Mouse (Mus musculus) Muller cell, postnatal 12 days (primary cell): ENCODE results near the gene B3galt4.

Experiments
- DNase-seq: peaks from one replicate; pipeline ENCODE4 v3.0.0-alpha.2; 2015; ENCODE audit errors: inconsistent ontology term

Gene B3galt4

DNA sequence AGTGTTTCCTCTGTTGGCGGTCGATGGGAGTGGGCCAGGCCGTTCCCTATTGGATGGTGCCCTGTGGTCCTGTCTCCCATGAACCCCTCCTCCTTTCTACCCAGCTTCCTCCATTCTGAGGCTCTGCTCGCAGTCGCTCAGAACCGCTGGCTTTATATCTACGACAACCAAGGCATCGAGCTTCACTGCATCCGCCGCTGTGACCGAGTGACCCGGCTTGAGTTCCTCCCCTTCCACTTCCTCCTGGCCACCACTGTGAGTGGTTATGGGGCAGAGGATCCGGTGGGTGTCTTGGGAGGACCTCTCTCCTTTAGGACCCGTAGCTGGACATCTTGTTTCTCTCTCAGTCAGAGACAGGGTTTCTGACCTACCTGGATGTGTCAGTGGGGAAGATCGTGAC lies 7.8 kb downstream of the B3galt4 start:
- DNase-seq = no peak

DNA sequence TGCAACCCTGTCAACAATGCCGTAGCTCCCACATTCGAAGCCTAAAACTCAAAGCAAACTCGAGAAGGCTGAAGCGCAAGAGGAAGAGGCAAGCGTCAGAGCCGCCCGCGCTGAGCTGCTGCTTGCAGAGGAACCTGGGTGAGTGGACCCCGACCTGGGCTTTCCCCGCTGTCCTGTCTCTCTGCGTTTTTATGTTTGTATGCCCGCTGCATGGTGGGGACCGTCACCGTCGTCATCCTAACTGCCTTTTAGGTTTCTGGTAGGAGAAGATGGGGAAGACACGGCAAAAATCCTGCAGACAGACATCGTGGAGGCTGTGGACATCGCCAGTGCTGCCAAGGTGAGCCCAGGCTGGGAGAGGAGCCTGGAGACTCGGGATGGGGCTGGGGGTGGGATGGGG lies 9.9 kb downstream of the B3galt4 start:
- no peak for DNase-seq

DNA sequence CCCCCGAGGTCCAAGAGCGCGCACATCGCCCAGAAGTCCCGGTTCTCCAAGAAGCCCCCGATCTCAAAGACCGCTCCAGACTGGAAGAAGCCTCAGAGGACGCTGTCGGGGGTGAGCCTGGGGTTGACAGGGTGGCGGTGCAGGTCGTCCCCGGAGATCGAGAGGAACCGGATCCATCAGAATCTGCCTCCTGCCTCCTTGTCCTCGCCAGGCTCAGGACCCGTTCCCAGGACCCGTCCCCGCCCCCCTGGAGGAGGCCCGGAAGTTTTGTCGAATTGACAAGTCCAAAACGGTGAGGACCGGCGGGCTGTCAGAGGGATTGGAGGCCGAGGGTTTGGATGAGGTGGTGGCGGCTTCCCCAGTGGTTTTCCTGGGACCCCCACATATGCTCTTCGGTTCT lies 10.3 kb downstream of the B3galt4 start:
- DNase-seq = peak; percentile 36

DNA sequence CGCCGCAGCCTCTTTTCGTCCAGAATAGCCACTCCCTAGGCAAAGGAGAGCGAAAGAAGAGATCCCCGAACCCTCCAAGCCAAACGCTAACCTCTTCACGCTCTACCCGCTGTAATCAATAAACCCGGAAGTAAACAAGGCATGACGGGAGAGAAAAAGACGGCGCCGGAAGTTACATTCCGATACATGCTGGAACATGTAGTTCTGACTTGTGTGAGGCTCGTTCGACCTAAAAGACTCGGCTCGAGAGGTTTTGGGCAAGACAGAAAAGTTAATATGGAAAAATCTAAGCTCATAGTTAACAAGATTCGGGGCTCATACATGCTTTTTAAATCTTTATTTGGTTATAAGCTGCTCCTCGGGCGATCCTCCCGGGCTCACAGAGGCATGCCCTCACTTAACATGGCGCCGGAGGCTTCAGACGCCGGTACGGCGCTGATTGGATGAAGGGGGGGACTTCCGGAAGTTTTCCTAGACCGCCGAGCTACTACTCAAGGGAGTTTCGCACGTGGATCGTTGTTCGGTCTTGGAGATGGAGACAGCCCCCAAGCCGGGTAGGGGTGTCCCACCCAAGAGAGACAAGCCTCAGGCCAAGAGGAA lies 11.0 kb downstream of the B3galt4 start, which contains the start of the genes Pfdn6 and Wdr46:
Pfdn6 (minus strand) TSS at position 138 of the 600 bp plus-strand sequence.
Wdr46 (plus strand) TSS at position 455 of the 600 bp plus-strand sequence.
- peak; percentile 94 for DNase-seq

DNA sequence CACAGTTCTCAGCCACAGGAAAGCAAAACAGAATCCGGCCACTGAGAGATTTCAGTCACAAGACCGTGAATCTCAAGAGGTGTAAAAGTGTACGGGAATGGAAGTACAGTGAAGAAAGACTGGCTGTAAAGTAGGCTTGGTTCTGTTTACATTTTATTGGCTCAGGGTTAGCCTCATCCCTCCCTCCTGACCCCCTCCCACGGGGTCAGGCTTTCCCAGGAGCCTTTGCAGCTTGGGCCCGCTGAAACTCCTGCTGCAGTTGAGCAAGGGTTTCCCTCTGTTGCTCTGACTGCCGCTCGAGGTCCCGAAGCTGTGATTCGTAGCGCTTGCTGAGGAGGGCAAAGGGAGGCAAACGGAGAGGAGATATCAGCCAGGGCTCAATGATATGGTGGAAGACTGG lies 12.5 kb downstream of the B3galt4 start:
- no peak for DNase-seq

DNA sequence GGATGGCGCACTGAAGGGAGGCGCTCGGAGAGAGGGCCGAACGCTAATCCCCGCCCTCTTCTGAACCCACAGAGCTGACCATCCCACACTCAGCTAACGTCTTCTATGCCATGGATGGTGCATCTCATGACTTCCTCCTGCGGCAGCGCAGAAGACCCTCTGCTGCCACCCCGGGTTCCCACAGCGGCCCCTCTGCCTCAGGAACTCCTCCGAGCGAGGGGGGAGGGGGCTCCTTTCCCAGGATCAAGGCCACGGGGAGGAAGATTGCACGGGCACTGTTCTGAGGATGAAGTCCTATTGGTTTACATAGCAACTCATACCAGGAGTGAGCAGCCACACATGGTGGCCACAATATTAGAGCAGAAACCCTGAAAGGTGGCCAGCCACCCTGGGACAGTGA lies 14.3 kb downstream of the B3galt4 start:
- no peak for DNase-seq

DNA sequence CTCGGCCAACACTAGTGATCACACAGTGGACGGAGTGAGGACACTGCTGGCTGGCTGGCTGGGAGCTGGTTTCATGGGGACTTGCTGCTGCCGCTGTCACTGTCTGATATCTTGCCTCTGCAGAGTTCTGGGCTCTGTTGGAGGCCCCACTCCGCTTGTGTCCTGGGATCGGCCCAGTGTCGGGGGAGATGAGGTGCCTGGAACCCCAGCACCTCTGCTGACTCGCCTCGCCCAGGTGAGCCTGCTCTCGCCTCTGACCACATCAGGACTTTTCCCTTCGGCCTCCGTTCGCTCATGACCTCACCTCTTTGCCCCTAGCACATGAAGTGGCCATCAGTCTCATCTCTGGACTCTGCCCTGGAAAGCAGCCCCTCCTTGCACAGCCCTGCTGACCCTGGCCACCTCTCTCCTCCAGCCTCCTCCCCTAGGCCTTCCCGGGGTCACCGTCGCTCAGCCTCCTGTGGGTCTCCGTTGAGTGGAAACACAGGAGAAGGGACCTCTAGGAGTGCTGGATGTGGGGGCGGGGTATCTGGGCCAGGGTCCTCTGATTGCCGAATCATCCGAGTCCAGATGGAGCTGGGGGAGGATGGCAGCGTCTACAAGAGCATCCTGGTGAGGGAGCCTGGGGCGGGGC lies 15.7 kb downstream of the B3galt4 start:
- DNase-seq = no peak

DNA sequence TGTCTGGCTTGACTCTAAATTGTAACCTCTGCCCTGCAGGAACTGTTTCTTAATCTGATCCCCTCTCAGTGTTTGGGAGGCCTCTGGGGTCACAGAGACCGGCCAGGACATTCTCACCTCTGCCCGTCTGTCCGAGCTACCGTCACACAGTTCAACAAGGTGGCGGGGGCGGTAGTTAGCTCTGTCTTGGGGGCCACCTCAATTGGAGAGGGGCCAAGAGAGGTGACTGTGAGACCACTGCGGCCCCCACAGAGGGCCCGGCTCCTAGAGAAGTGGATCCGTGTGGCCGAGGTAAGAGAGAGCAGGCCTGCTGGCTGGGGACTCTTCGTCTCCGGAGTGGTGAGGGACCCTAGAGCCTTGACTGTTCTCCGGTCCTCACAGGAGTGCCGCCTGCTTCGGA lies 18.3 kb downstream of the B3galt4 start:
- no peak for DNase-seq

DNA sequence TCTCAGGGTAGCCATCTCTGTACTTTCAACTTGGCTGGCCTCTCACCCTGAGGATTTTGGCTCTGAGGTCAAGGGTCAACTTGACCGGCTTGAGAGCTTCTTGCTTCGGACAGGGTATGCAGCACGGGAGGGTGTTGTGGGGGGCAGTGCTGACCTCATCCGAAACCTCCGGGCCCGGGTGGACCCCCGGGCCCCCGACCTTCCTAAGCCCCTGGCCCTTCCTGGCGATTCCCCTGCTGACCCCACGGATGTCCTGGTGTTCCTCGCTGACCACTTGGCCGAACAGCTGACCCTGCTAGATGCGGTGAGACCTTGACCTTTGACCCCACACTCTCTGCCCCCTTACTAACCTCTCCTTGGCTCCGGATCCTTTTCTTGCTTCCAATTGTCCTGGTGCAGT lies 18.8 kb downstream of the B3galt4 start:
- DNase-seq = no peak

DNA sequence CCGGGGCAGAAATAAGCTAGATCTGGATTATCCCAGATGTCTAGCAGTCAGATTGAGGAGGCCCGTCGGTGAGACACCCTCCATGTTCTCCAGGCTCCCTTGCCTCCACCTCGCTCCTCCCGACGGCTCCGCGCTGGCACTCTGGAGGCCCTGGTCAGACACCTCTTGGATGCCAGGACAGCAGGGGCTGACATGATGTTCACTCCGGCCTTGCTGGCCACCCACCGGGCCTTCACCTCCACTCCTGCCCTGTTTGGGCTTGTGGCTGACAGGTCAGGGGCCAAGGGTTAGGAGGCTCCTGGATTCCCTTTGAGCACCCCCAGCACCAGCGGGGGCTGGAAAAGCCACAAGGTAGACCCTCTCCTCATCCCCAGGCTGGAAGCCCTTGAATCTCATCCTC lies 19.3 kb downstream of the B3galt4 start:
- DNase-seq = no peak

DNA sequence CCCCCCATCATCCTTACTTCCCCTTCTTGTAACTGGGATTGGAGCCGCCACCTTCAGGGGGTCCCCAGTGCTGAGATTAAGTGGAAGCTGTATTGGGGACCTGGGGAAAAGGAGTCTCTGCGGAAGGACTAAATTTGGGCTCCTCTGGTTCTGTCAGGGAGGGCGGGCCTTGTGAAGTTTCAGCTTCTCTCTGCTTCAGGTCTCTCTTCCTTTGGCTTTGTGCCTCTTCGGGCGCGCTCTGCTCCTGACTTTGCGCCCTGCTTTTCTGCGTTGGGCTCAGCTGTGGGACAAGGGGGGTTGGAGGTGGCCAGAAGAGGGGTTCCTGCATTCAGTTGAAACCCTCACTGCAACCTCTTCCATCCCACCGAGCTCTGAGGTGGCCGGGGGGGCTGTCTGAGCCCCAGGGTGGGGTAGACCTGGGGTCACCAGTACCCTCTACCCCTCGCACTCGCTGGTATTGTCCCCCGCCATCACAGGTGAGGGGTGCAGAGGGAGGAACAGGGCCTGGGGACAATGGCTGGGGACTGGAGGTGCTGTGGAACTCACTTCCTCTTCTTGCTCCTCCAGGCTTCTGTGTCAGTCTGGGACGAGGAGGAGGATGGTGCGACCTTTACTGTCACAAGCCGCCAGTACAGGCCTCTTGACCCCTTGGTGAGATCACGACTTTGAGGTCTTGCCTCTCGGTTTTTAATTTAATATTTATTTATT lies 20.0 kb downstream of the B3galt4 start:
- DNase-seq = no peak

DNA sequence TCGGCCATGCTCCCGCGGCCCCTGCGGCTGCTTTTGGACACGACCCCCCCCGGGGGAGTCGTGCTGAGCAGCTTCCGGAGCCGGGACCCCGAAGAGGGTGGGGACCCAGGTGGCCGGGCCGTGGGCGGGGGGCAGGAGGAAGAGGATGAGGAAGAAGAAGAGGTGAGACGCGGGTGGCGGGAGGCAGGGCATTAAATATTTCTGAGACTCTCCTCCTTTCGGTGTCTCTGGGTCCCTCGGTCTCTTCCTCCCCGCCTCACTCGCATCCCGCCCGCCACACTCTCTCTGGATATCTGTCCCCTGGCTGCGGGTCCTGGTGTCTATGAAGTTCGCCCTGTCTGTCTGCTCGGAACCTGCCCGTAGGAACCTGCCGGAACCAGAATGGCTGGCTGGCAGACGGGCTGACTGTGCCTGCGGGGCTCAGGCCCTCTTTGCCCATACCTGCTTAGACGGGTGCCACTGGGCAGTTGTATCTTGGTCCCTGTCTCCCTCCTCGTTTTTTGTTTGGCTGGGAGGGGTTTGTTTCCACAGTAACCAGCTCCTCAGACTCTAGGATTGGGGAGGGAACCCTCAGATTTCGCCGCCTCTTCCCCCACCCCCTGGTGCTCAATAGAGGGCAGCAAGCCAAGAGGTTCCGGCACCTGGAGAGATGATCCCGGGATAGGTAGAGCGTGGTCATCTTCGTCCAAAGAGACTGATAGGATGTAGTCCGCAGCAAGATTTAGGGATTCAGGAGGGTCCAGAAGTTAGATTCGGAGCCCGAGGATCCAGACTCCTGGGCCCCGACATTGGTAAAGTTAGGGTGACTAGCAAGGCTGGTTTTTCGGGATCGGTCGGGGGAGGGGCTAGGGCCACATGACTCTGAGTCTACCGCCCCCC lies 20.8 kb downstream of the B3galt4 start:
- DNase-seq = peak; percentile 77

DNA sequence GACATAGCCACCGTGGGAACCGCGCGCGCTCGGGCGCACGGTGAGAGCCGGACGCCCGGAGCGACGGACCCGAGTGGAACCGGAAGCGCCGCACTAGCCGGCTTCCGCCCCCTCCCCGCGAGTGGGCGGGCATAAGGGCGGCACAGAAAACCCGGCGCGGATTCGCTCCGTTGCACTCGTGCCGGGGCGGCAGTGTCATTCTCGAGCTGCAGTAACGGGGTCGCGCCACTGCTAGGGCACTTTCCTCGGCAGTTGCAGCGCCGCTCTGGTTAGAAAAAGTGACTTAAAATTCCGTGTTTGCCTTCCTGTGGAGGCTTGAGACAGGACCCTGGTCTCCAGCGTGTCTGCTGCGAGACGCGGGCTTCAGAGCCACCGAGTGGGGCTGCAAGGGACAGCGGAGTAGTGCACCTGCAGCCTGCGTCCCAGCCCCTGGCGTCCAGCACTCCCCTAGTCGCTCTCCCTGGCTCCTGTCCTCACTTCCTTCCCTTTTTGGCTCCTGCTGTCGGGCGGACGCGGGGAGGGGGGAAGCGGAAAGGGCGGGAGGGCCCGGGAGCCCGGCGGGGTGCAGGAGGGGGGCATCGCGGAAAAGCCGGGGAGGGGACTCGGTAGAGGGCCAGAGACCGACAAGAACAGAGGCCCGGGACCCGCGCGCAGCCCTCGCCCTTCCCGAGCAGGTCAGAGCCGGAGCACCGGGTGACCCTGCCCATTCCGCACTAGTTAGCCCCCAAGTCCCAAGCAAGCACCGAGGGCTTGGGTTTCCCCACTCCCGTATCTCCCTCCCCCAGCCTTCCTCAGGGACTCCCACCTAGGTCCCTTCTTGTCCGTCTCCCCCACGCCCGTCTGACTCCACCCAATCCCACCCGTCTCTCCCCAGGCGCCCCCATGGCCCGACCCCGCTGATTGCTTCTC lies 21.7 kb downstream of the B3galt4 start, which contains the start of gene Rgl2:
Rgl2 (plus strand) TSS at position 173 of the 909 bp plus-strand sequence.
- peak; percentile 95 for DNase-seq

DNA sequence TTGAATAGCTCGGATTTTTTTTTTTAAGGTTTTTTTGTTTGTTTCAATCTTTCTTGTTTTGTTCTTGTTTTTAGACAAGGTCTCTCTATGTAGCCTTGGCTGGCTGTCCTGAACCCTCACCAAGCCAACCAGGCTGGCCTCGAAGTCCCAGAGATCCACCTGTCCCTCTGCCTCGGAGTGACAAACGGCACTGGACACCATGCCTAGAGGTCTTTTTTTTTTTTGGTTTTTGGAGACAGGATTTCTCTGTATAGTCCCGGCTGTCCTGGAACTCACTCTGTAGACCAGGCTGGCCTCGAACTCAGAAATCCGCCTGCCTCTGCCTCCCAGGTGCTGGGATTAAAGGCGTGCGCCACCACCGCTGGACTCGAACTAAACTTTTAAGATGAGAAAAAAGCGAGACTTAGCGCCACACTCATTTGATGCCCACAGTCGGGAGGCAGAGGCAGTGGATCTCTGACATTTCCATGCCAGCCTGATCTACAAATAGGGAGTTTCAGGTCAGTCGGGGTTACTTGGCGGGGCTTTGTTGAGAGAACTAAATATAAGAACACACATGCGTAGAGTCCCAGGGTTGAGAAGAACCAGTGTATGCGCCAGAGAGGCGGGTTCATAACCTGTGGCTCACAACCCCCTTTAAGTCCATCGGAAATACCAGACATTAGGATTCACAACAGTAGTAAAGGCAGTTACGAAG lies 22.9 kb downstream of the B3galt4 start:
- no peak for DNase-seq

DNA sequence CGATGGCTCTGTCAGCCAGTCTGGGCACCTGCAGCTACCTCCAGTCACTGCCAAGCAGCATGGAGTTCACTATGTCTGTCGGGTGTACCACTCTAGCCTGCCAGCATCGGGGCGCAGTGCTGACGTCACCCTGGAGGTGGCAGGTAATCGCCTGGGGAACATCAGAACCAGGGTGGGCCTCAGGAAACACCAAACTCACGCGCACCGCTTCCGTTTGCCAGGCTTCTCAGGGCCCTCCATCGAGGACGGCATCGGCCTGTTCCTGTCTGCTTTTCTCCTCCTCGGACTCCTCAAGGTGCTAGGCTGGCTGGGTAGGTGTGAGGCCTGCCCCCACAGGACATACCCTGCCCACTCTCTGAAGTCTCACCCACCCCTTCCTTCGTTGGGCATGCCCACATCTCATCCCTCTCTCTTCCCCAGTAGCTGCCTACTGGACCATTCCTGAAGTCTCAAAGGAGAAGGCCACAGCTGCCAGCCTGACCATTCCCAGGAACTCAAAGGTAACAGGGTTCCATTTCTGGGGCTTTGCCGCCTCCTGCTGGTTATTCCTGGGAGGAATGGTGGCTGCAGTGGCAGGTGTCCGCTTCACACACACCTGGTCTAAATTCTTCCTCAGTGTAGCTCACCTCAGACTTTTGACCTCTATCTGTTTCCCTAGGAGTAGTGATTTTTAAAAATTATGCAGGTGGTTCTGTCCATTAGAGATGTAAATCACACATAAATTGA lies 24.9 kb downstream of the B3galt4 start:
- no peak for DNase-seq

DNA sequence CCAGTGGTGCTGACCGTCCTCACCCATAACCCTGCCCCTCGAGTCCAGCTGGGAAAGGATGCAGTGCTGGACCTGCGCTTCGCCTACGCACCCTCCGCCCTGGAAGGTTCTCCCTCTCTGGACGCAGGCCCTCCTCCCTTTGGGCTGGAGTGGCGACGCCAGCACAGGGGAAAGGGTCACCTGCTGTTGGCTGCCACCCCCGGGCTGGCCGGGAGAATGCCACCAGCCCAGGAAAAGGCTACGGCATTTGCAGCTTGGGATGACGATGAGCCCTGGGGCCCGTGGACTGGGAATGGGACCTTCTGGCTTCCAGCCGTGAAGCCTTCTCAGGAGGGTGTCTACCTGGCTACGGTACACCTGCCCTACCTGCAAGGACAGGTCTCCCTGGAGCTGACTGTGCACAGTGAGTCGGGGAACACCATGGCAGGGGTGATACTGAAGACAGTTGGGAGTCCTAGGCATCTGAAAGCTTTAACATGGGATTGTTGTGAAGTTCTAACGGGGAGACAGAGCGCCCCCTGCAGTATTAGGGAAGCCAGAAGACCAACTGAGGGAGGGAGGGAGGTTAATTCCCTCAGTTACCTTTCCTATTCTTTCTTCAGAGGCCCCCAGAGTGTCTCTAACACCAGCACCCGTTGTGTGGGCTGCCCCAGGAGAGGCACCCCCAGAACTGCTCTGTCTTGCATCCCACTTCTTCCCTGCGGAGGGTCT lies 25.7 kb downstream of the B3galt4 start:
- no peak for DNase-seq

DNA sequence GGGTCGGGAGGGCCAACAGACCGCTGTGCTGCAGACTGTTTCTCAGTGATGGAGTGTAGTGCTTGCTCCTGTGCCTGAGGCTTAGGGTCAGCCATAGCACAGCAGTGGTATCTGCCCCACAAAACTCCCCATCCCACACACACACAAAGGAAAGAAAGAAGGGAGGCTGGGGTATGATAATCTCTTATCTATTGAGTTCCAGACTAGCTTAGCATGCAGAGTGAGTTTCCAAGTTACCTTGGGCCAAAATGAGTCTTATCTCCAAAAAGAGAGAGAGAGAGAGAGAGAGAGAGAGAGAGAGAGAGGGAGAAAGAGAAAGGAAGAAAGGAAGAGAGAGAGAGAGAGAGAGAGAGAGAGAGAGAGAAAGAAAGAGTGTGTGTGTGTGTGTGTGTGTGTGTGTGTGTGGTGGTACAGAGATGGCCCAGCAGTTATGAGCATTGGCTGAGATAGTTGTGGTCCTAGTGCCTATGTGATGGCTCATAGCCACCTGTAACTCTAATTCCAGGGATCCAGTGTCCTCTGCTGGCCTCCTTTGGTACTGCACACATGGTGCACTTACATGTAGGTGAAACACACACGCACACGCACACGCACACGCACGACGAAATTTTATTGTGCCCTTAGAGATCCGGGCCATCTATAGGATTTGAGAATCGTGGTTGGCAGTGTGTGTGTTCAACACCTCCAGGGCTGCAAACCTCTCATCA lies 26.6 kb downstream of the B3galt4 start:
- DNase-seq = no peak

DNA sequence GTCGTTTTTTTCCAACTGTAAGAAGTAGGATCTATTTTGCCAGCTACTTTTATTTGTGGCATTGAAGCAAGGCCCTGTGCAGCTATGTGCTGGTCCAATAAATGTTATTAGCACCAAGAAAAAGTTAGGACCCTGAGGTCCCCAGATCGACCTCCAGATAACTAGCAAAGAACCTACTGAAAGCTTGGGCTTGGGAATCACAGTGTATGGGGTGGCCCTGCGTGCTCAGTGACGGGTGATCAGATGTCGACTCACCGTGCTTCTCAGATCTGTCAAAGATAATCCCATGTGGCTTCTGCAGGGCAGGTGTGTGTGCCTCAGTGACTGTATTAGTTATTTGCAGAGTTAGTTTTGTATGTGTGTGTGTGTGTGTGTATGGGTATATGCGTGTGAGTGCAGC lies 29.9 kb downstream of the B3galt4 start:
- no peak for DNase-seq
